Mouse (Mus musculus) lung, postnatal 14 days (tissue): ENCODE data around the gene Oas1d.
"Not testable (repeated sequence)": the region's sequence is repeated elsewhere in the genome, so short reads cannot be mapped to it uniquely, and the experiment has no call there.

Experiments used
- DNase-seq: peaks from one replicate; pipeline ENCODE4 v3.0.0; 2021

The Oas1d gene

DNA sequence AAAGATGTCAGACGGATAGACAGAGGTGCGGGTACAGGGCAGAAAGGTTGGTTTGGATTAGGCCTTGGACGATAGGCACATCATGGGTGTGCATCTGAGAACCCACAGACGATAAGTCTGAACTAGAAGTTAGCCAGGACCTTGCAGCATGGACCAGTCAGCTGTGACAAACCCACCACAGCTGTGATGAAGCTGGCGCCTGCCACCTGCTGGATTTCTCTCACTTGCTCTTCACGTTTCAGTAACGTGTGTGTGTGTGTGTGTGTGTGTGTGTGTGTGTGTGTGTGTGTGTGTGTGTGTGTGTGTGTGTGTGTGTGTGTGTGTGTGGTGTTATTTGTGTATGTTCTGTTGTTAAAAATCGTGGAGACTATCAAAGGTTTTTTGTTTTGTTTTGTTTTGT, at the start of gene Oas1d:
Gene Oas1d, plus strand, starts transcription at position 333 of the 400 bp plus-strand sequence.
- not testable (repeated sequence) for DNase-seq

- no peak for DNase-seq
Observed at GRCm38 (mm10) chr5:120865336-120865860, 48.9 kb upstream of the Oas1d start.

DNA sequence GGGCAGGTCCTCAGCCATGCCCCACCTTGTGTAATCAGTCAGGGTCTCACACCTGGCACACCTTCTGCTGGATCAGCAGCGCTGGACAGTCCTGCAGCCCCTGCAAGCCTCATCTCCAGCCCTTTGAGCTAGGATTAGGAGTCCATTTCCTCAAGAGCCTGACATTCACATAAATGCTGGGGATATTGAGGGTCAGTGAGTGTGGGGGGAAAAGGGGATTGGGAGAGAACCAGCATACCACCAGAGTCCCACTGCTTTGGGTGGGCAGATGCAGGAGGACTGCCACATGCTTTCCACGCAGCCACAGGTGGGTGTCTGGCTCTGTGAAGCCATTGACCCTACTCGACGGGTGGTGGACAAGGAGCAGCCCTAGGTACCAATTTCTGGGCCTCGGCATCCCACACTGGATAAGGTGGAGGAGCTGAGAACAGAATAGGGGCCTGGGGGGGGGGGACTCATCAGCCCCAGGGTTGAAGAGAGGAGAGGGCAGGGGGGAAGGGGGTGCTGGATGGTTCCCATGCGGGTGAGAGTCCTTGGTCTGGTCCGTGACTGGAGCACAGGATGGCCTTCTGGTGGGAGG, 44.8 kb upstream of the Oas1d start:
- no peak for DNase-seq

DNA sequence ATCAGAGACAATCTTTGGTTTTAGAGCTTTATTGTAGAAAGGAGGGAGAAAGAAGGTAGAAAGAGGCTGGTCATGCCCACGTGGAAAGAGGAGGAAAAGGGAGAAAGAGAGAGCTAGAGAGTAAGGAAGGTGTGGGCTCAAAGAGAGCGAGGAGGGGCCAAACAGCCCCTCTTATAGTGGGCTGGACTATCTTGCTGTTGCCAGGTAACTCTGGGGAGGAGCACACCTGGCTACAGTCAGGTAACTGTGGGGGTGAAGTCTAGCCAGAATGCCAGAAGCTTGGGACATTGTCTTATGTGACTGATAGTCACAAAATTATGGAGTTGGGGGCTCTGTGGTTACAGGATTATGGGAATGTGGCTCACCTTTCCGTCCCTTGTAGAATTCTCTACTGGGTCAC, 44.3 kb upstream of the Oas1d start:
- DNase-seq = no peak

DNA sequence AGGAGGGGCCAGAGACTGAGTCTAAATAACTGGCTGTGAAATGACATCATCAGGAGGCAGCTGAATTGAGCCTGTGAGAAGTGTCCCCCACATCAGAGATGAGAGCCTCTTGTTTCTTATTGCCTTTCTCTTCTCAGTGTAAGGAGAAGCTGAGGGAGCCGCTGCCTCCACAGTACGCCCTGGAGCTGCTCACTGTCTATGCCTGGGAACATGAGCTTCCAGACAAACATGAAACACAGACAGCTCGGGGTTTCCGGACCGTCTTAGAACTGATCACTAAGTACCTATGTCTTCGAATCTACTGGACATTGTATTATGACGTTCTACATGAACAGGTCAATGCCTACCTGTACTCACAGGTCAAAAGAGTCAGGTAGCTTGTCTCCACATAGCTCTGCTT, 43.6 kb upstream of the Oas1d start:
- DNase-seq = no peak

DNA sequence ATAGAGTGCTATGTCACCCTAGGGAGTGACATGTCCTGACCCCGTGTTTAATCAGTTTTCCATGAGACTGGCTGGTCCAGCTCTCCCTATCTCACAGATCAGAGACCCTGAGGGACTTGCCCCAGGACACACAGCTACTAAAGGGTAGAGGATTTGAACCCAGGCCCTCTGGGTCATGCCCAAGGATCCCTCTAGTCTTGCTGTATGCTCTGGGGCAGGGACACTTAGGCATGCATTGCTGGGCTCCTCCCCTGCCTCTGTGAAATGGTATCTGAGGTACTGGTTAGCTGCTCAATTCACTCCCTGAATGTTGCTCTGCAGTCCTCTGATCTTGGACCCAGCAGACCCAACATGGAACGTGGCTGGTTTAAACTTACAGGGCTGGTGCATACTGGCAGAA, 42.9 kb upstream of the Oas1d start:
- no peak for DNase-seq

DNA sequence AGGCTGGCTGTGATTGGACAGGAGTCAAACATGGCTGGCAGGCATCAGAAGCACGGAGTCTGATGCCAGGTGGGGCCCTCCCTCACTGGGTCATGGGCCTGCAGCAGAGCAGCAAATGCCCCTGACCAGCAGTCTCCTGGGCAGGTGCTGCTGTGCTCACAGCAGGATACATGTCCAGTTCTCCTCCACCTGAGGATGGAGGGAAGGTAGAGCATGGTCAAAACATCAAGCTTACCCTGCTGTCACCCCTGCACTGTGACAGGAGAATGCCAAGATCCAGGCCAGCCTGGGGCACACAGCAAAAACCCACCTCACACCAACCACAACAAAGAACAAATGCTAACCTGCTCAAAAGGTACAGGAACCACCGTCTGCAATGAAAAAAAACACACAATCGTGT, 37.5 kb upstream of the Oas1d start:
- not testable (repeated sequence) for DNase-seq

- not testable (repeated sequence) for DNase-seq
Observed at GRCm38 (mm10) chr5:120877407-120877806, 36.9 kb upstream of the Oas1d start.

- not testable (repeated sequence) for DNase-seq
Observed at GRCm38 (mm10) chr5:120878803-120879202, 35.5 kb upstream of the Oas1d start.

- not testable (repeated sequence) for DNase-seq
Observed at GRCm38 (mm10) chr5:120881681-120882080, 32.7 kb upstream of the Oas1d start.

GRCm38 (mm10) chr5:120887413-120887812, 26.9 kb upstream of the Oas1d start, which contains the start of gene Oas1g:
Oas1g (minus strand) TSS chr5:120887613.
- not testable (repeated sequence) for DNase-seq

DNA sequence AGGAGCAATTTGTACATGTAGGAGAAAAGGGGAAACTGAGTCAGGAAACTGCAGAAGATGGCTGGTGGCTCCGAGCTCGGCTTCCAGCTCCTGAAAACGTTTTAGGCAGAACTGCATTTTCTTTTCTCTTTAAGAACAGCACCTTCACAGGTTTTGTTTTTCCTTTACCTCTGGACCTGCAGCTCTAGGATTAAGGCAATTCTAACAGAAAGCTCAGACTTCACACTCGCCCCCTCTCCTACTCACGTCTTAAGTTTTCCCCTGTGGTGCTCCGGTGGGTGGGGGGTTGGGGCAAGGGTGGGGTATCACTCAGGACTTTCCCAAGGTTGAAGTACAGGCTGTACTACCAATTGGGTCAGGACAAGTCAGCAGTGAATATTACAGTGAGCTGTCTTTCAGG, 26.5 kb upstream of the Oas1d start:
- DNase-seq = no peak

GRCm38 (mm10) chr5:120888294-120888815, 26.0 kb upstream of the Oas1d start:
- not testable (repeated sequence) for DNase-seq

- DNase-seq = no peak
Observed at GRCm38 (mm10) chr5:120890026-120890425, 24.3 kb upstream of the Oas1d start.

DNA sequence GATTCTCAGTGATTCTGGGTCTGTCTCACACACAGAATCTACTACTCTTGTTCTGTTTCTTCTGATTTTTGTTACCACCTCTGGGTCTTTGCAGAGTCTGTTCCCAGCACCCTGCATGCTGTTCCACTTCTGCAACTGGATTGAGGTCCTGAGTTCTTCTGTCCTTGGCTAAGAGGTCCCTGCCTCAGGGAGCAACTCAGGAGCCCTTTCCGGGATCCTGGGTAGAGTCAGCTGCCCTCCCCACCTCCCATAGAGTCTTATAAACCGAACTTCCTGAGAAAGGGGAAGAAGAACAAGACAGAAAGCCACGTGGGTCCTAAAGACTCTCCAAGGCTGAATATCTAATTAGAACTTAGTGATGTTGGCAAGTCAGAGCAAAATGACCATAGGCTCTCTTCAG, 23.3 kb upstream of the Oas1d start:
- DNase-seq = no peak

- DNase-seq = not testable (repeated sequence)
Observed at GRCm38 (mm10) chr5:120891566-120892242, 22.6 kb upstream of the Oas1d start.

DNA sequence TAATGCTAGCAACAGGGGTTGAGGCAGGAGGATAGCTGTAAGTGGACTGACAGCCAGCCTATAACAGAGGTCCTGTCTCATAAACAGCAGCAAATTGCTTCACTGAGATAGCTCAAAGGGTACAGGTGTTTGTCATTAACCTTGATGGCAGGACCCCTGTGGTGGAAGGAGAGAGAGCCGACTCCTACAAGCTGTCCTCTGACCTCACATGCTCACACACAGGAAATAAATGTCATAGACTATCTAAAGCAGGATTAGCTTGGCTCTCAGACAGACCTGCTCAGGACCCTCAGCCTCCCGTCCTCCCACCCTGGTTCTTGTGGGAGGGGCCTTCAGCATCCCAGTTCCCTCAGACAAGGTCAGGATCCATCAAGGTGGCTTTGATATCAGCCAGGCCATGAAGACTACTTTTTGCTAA, 22.1 kb upstream of the Oas1d start:
- no peak for DNase-seq

- DNase-seq = not testable (repeated sequence)
Observed at GRCm38 (mm10) chr5:120893866-120894265, 20.5 kb upstream of the Oas1d start.

DNA sequence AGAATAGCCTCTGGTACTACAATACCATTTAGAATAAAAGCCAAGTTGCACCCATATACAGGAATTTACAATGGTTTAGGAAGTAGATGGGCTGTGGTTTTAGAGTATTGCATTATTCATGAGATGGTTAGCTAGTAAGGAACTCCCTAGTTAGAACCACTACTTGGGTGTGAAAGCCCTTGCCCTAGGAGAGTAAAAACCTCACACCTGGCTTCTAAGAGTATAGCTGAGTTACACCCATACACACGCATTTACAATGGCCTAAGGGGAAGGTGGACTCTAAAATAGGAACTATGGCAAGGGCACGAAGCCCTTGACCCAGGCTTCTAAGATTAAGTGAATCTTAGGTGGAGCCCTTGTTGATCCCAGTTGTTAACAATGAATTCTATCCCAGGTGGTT, 19.6 kb upstream of the Oas1d start:
- not testable (repeated sequence) for DNase-seq

DNA sequence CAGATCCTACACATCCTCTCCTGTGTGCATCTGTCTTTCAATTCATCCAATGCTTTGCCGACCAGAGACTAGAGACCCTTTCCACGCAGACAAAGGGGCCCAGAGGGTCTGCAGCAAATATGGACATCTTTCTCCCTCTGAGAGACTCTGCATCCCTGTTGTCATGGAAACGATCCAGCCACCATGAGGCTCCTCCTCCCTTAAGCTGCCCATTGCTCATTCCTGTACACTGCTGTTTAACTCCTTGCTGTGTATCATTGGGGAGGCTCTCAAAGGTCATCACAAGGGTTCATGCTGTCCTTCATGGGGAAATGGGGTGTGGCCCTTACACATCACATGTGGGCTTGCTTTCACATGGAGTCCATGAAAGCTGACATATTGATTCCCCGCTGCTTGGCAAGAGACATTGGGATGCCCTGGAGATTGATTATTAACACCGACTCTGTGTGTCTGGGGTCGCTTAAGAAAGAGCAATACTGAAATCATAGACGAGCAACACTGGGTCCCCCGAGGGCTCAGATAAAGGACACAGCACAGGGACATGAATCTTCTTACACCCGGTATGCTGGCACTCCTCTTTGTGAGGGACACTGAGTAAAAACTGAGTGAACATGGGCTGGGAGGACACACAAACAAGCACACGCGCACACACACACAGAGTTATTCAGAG, 19.0 kb upstream of the Oas1d start:
- DNase-seq = no peak

GRCm38 (mm10) chr5:120898307-120898706, 16.0 kb upstream of the Oas1d start:
- no peak for DNase-seq

- no peak for DNase-seq
Observed at GRCm38 (mm10) chr5:120898726-120899125, 15.6 kb upstream of the Oas1d start.

DNA sequence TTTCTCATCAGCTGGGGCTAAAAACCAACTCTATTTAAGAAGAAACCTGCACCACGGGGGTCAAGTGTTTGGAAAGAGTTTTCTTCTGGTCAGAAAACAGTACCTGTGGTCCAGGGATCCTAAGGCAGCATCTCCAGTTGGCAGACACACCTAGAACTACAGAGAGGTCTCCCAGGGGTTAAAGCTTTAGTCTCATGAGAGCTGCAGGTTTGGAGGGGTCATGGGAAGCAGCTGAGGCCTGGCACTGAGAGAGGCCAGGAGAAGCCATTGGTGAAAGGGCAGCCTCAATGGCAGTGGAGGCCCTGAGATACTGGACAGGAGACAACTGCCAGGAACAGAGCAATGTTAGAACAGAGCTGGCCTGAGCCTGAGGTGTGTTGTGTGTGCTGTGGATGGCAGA, 13.7 kb upstream of the Oas1d start:
- DNase-seq = no peak

- no peak for DNase-seq
Observed at GRCm38 (mm10) chr5:120902056-120902455, 12.3 kb upstream of the Oas1d start.
